Mouse (Mus musculus) cerebellum, postnatal 14 days (tissue): ENCODE data around the gene Pth1r.
"Not testable (repeated sequence)": the region's sequence is repeated elsewhere in the genome, so short reads cannot be mapped to it uniquely, and the experiment has no call there.

Source experiments
- DNase-seq, 2 experiments: peaks; one replicate each; pipeline ENCODE4 v3.0.0; 2021; ENCODE audit warnings: mixed read lengths in 2 of 2

Gene Pth1r

GRCm38 (mm10) chr9:110712545-110712944 is 34.4 kb downstream of the Pth1r start:
- no peak for DNase-seq

- DNase-seq: no peak
Measured at GRCm38 (mm10) chr9:110711996-110712395, 34.9 kb downstream of the Pth1r start.

GRCm38 (mm10) chr9:110711532-110711931 is 35.4 kb downstream of the Pth1r start:
- DNase-seq: no peak

- peak; percentile 81 for DNase-seq
Measured at GRCm38 (mm10) chr9:110709640-110710258, 37.2 kb downstream of the Pth1r start.

GRCm38 (mm10) chr9:110706784-110707183 is 40.2 kb downstream of the Pth1r start:
- no peak for DNase-seq

GRCm38 (mm10) chr9:110703951-110704350 is 43.0 kb downstream of the Pth1r start:
- DNase-seq: no peak

GRCm38 (mm10) chr9:110702848-110703247 is 44.1 kb downstream of the Pth1r start:
- DNase-seq: no peak

GRCm38 (mm10) chr9:110701114-110702032 is 45.6 kb downstream of the Pth1r start:
- no peak for DNase-seq

GRCm38 (mm10) chr9:110699574-110699973 is 47.4 kb downstream of the Pth1r start:
- no peak for DNase-seq

GRCm38 (mm10) chr9:110697465-110697864 is 49.5 kb downstream of the Pth1r start:
- peak; percentile 61 to 69 for DNase-seq

- DNase-seq: no peak
Measured at GRCm38 (mm10) chr9:110696427-110696826, 50.5 kb downstream of the Pth1r start.

GRCm38 (mm10) chr9:110695165-110695755 is 51.7 kb downstream of the Pth1r start:
- no peak for DNase-seq

- DNase-seq: peak in 1 of 2 experiments; percentile 36
Measured at GRCm38 (mm10) chr9:110689261-110689779, 57.6 kb downstream of the Pth1r start.

- no peak for DNase-seq
Measured at GRCm38 (mm10) chr9:110687846-110688245, 59.1 kb downstream of the Pth1r start.

- DNase-seq: peak; percentile 58 to 59
Measured at GRCm38 (mm10) chr9:110687061-110687460, 59.9 kb downstream of the Pth1r start.

GRCm38 (mm10) chr9:110686472-110686871 is 60.5 kb downstream of the Pth1r start:
- no peak for DNase-seq

- DNase-seq: peak in 1 of 2 experiments; percentile 41
Measured at GRCm38 (mm10) chr9:110685591-110685990, 61.4 kb downstream of the Pth1r start.

- no peak for DNase-seq
Measured at GRCm38 (mm10) chr9:110685187-110685586, 61.8 kb downstream of the Pth1r start.

GRCm38 (mm10) chr9:110684100-110684831 is 62.7 kb downstream of the Pth1r start:
- peak; percentile 89 for DNase-seq

GRCm38 (mm10) chr9:110683574-110684099 is 63.3 kb downstream of the Pth1r start:
- DNase-seq: no peak

- not testable (repeated sequence) for DNase-seq
Measured at GRCm38 (mm10) chr9:110682697-110683096, 64.2 kb downstream of the Pth1r start.

- peak; percentile 53 to 67 for DNase-seq
Measured at GRCm38 (mm10) chr9:110682255-110682654, 64.7 kb downstream of the Pth1r start.
